Mouse (Mus musculus) heart, adult 2 months (tissue): Measurements from ENCODE around the gene Gtpbp2. TPM values are rescaled to one million over a fixed set of nuclear protein-coding genes. Genes with fewer than 3 reads are reported as not detected.

Source experiments
- DNase-seq, 2 experiments: peaks; one replicate each; pipeline ENCODE4 v3.0.0; 2021
- H3K27ac ChIP-seq: fragments of 200-600 bp; 2 replicates; pipeline ENCODE4 v1.8.1; 2022
- H3K27me3 ChIP-seq: fragments of 200-500 bp; 2 replicates; pipeline ENCODE4 v1.6.1; 2012; ENCODE audit warnings: mild to moderate bottlenecking, low read length, inconsistent platforms, mixed read lengths; ENCODE audit not compliant: control insufficient read depth, insufficient read depth
- H3K36me3 ChIP-seq: fragments of 200-500 bp; 2 replicates; pipeline ENCODE4 v1.6.1; 2012; ENCODE audit warnings: low read length, inconsistent platforms; ENCODE audit not compliant: control insufficient read depth, insufficient read depth
- H3K4me1 ChIP-seq: fragments of 200-500 bp; 2 replicates; pipeline ENCODE4 v1.6.1; 2011; ENCODE audit warnings: low read length; ENCODE audit not compliant: control insufficient read depth, insufficient read depth
- H3K4me3 ChIP-seq: fragments of 200-600 bp; 2 replicates; pipeline ENCODE4 v1.8.1; 2022
- H3K79me2 ChIP-seq: fragments of 200-500 bp; replicated peaks from 2 replicates; pipeline ENCODE4 v1.6.1; 2012; ENCODE audit warnings: mild to moderate bottlenecking, inconsistent platforms, low read length, moderate library complexity, mixed read lengths; ENCODE audit not compliant: control insufficient read depth, insufficient read depth
- H3K9ac ChIP-seq: fragments of 200-500 bp; 2 replicates; pipeline ENCODE4 v1.6.1; 2012; ENCODE audit warnings: low read depth, mild to moderate bottlenecking, control low read depth, inconsistent platforms, low read length, mixed read lengths
- CTCF ChIP-seq: fragments of 200-600 bp; IDR thresholded peaks from 2 replicates; pipeline ENCODE4 v1.8.1; 2022; ENCODE audit warnings: antibody characterized with exemption, mild to moderate bottlenecking, moderate library complexity
- EP300 ChIP-seq: fragments of 200-500 bp; IDR thresholded peaks from 2 replicates; pipeline ENCODE4 v1.6.1; 2011; ENCODE audit warnings: low read depth, low read length, control low read depth; ENCODE audit not compliant: insufficient read depth
- POLR2A ChIP-seq: fragments of 200-500 bp; IDR thresholded peaks from 2 replicates; pipeline ENCODE4 v1.6.1; 2011; ENCODE audit warnings: mild to moderate bottlenecking, low read depth, low read length, control low read depth; ENCODE audit not compliant: insufficient read depth
- WGBS: fragments of 180-500 bp; shearing (Covaris S2); methylation state at CpG from one replicate; pipeline ENCODE4 v1.1.7; 2018; 5-methylcytosine and 5-hydroxymethylcytosine counted together
- intact Hi-C: fragments of 180-260 bp; cut with DNase I; formaldehyde crosslinking; loops from one replicate; pipeline ENCODE4 v1.15.1; 2025
- polyA plus RNA-seq: library from polyadenylated mRNA; depleted of rRNA; stranded (reverse); fragments of >200 nt; gene quantifications from 2 replicates; pipeline ENCODE4 v1.2.3, GENCODE M21; 2012
- total RNA-seq, 2 experiments: library from RNA; stranded (reverse); gene quantifications; 2 replicates each; pipeline ENCODE4 v1.2.3; 2021

Gene Gtpbp2
- total and polyA plus RNA-seq, 3 experiments: 55.2 to 94.4 (median 57.3) TPM

DNA sequence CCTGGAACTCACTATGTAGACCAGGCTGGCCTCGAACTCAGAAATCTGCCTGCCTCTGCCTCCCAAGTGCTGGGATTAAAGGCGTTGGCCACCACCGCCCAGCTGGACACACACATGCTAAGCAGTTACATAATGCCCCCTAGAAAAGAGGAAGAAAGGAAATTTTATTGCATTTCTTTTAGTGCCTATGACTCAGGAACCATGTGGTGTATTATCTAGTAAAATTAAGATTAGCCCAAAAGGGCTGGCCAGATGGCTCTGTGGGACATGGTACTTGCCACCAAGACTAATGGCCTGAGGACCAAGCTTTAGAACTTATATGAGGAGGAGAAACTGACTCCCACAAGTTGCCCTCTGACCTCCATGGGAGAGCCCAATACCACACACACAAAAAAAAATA lies 21.0 kb upstream of the Gtpbp2 start:
- H3K36me3 ChIP-seq: no peaks in the 10 kb centered on the region
- H3K4me3 ChIP-seq: no peak overlapping the region
- H3K27me3 ChIP-seq: no peaks in the 10 kb centered on the region
- no peaks in the 10 kb centered on the region for H3K79me2 ChIP-seq
- TF ChIP-seq EP300 (no peak), POLR2A (no peak), CTCF (no peak)
- H3K27ac ChIP-seq: no peak overlapping the region
- no peak overlapping the region for H3K9ac ChIP-seq
- 87% methylated on average over 3 of the region's 3 CpGs for WGBS
- DNase-seq: no peak
- intact Hi-C loops: loop anchor here (10.0 kb wide), 1 partner anchor 295 kb away; no protein-coding TSS in a partner anchor
- peaks cover 5% of the 10 kb centered on the region for H3K4me1 ChIP-seq

DNA sequence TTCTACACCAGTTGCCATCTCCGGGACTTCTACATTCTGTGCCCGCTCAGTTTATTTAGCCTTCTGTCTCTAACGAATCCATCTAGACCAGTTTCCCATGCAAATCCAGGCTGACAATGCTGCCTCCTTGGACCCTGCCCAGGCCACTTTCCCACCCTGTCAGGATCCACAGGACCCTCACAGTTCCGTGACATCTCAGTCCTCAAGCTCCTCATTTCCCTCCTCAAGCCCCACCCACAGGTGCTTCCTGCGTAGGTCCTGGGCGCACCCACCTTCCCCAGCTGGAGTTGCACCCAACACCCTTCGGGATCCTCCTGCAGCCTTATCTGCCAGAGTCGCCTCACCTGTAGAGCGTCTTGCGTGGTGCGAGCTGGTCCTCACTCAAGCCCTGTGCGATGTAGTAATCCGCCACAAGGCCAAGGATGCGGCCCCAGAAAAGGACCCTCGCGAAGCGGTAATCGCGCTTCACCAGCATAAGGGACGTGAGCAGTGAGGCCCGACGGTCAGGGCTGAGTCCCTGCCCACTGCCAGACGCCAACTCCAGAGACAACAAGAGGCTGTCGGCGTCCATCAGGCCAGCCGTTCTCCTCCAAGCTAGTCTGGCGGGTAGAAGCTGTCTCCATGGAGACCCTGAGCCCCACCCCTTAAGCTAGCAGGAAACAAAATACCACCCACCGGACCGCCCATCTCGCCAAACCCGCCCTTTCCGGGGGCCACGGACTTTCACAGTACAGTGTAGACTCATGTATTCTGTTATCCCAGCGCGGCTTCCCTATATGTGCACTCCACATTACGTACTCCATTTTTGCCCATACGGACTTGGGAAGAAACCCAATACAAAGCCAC lies 17.0 kb upstream of the Gtpbp2 start, which contains the start of gene Rsph9:
Gene Rsph9, minus strand, starts transcription at position 639 of the 846 bp plus-strand sequence.
- H3K4me3 ChIP-seq: peak within 1 kb of the TSS; percentile 50
- H3K4me1 ChIP-seq: peaks cover 5% of the 10 kb centered on the region
- no peaks in the 10 kb centered on the region for H3K79me2 ChIP-seq
- intact Hi-C loops: no loop called here
- TF ChIP-seq CTCF: no peak
- no peak for TF ChIP-seq EP300
- TF ChIP-seq POLR2A: peak; percentile 62
- H3K27me3 ChIP-seq: no peaks in the 10 kb centered on the region
- H3K36me3 ChIP-seq: no peaks in the 10 kb centered on the region; the same call in 1 of the 2 replicates
- no peak within 1 kb of the TSS for H3K27ac ChIP-seq
- DNase-seq: peak; percentile 87 to 88
- 11% methylated on average over 37 of the region's 37 CpGs for WGBS
- H3K9ac ChIP-seq: peak within 1 kb of the TSS; percentile 39

DNA sequence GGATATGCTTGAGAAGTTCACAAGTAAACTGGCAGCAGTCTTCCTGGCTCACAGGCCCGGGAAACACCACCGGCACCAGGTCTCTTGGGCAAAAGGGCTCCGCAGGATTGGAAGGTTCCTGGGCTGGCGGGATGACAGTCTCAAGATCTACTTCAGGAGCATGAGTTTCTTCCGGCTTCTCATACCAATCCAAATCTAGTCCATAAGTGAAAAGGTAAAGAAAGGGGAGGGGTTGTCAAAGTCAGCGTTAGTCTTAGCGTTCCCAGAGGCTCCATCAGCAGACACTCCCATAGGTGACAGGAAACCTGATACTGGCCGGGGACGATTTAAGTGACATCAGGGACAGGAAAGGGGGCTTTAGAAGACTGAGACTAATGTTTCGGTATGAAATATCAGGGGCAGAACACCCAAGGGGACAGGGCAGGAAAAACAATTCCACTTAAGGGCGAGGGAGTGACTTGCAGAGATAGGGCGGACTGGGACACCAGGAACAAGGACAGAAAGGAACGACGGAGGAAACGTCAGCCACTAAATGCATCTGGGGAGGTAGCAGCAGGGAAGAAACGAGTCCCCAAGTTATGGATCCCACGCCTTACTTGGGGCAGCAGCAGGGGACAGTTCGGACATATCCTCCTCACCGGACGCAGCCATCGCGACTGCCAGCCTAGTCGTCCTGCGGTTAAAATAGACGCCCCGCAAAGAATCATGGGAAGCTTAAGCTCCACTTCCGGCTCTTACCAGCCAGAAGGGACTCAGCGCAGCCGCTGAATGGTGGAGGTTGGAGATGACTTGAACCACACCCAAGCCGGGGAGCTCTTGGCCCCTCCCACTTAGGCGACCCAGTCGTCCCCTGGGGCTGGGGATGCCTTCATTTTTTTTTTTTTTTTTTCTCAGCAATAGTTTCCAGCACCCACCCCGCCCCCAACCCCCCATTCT lies 7.7 kb upstream of the Gtpbp2 start, which contains the start of gene Mad2l1bp:
Gene Mad2l1bp, minus strand, starts transcription at position 707 of the 936 bp plus-strand sequence.
- H3K36me3 ChIP-seq: peaks cover 3% of the 10 kb centered on the region; the same call in 1 of the 2 replicates
- H3K27ac ChIP-seq: peak within 1 kb of the TSS; percentile 86
- peaks cover 1% of the 10 kb centered on the region for H3K4me1 ChIP-seq
- H3K79me2 ChIP-seq: no peaks in the 10 kb centered on the region
- peak within 1 kb of the TSS; percentile 60 for H3K4me3 ChIP-seq
- under 1% methylated on average over 33 of the region's 33 CpGs for WGBS
- H3K27me3 ChIP-seq: no peaks in the 10 kb centered on the region
- TF ChIP-seq POLR2A (peak; percentile 100), EP300 (0 out of 2 replicates have a peak, but pooled peaks have one; percentile 74), CTCF (no peak)
- peak within 1 kb of the TSS; percentile 93 for H3K9ac ChIP-seq
- peak; percentile 88 to 93 for DNase-seq
- intact Hi-C loops: loop anchor here (10.0 kb wide), 1 partner anchor 568 kb away; no protein-coding TSS in a partner anchor

DNA sequence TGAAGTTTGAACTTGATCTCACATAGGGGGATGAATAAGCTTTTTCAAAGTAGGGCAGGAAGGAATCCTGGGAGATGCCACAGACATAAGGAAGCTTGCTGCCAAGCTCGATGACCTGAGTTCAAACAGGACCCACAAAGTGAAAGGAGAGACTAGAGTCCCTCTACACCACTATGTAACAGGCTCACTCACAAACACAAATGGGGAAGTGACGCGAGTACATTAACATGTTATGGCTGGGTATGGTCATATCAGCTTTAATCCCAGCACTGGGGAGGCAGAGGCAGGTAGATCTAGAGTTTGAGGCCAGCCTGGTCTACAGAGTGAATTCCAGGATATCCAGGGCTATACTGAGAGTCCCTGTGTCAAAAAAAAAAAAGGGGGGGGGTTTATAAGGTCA lies 6.5 kb upstream of the Gtpbp2 start:
- intact Hi-C loops: loop anchor here (10.0 kb wide), 1 partner anchor 570 kb away; no protein-coding TSS in a partner anchor
- peaks cover 3% of the 10 kb centered on the region; the same call in 1 of the 2 replicates for H3K36me3 ChIP-seq
- H3K27me3 ChIP-seq: no peaks in the 10 kb centered on the region
- H3K79me2 ChIP-seq: no peaks in the 10 kb centered on the region
- WGBS: 89% methylated on average over 3 of the region's 3 CpGs
- DNase-seq: no peak
- no peak overlapping the region for H3K9ac ChIP-seq
- peaks cover 1% of the 10 kb centered on the region for H3K4me1 ChIP-seq
- H3K27ac ChIP-seq: no peak overlapping the region
- TF ChIP-seq EP300 (no peak), CTCF (no peak), POLR2A (no peak)
- H3K4me3 ChIP-seq: no peak overlapping the region

DNA sequence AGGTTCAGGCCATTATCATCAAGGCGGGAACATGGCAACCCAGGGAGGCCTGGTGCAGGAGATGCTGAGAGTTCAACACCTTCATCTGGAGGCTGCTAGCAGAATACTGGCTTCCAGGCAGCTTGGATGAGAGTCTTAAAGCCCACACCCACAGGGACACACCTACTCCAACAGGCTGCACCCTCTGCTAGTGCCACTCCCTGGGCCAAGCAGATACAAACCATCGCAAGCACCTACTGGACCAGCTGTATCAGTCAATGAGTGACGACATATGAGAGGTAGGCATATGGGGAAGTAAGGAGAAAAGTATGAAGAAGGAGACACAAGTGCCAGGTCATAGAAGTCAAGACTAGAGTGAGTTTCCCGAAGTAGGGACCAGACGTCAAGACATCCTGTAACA lies 4.2 kb upstream of the Gtpbp2 start:
- no peak for DNase-seq
- TF ChIP-seq CTCF (no peak), POLR2A (no peak), EP300 (no peak)
- Histone ChIP-seq H3K4me3 (no peak overlapping the region), H3K36me3 (peaks cover 3% of the 10 kb centered on the region; the same call in 1 of the 2 replicates), H3K27ac (no peak overlapping the region), H3K9ac (no peak overlapping the region), H3K27me3 (no peaks in the 10 kb centered on the region), H3K4me1 (peaks cover 5% of the 10 kb centered on the region), H3K79me2 (no peaks in the 10 kb centered on the region)
- intact Hi-C loops: loop anchor here (10.0 kb wide), 1 partner anchor 572 kb away; no protein-coding TSS in a partner anchor
- 86% methylated on average over 5 of the region's 5 CpGs for WGBS
